Mouse (Mus musculus) thymus, adult 2 months (tissue): ENCODE measurements around the gene Pde9a.

ENCODE experiments used
- CTCF ChIP-seq: fragments of 200-500 bp; IDR thresholded peaks from 2 replicates; pipeline ENCODE4 v1.5.1; 2012; ENCODE audit warnings: mild to moderate bottlenecking, control low read depth, low read length, moderate library complexity, borderline replicate concordance; ENCODE audit not compliant: control insufficient read depth, poor library complexity, insufficient read depth; ENCODE audit errors: extremely low read depth
- POLR2A ChIP-seq: fragments of 200-500 bp; IDR thresholded peaks from 2 replicates; pipeline ENCODE4 v1.6.1; 2012; ENCODE audit warnings: mild to moderate bottlenecking, low read length, control low read depth, moderate library complexity; ENCODE audit not compliant: control insufficient read depth, poor library complexity, insufficient read depth; ENCODE audit errors: extremely low read depth

GRCm38 (mm10) chr17:31383320-31383719 is 2.7 kb upstream of the Pde9a start:
- no peak for TF ChIP-seq CTCF
- TF ChIP-seq POLR2A, result no peak
